ENCODE assay signal across 17 mouse cellular contexts in genomic region chr7:112397786-112398185, GRCm38 (mm10).
A peak's percentile ranks its signal among the peaks of the same experiment; 100 is the strongest.
DNase-seq lines count a peak whose midpoint lies in the region.
"Had no signal": no experiment of that assay in that cellular context is flagged by ENCODE, and none has a peak within 500 bp of the region (broad histone marks: within the 10 kb centered on the region; RNA-seq: fewer than 3 reads in every experiment).

No protein-coding gene starts in this region.

- DNase-seq in 3T3-L1 (ENCODE audit: low read depth, low spot score) (peak; percentile 84), NIH3T3 (ENCODE audit: low read depth) (peak; percentile 62)
- peak; percentile 33 for DNase-seq in brain, adult 2 months (ENCODE audit: low read depth, low spot score)
- no peak for DNase-seq in right cerebral cortex, postnatal 14 days
- no peak for DNase-seq in kidney, adult 8-10 months
- no peak for DNase-seq in ovary, postnatal 14 days (ENCODE audit: low spot score)
- DNase-seq: adrenal gland, adult 8-10 months; adrenal gland, postnatal 14 days; adrenal gland, postnatal 36 days; cerebellum, adult 11 months; cerebellum, adult 18-20 months; cerebellum, adult 8-10 months; cerebellum, adult 9-11 months; cerebellum, postnatal 14 days; cerebellum, postnatal 36 days; embryo, embryonic 11 days; forebrain, postnatal 0 days had no signal

Comparison
In these comparisons a context has a peak if more than half of its experiments do, and no peak if none do; other contexts are left out.
1. DNase-seq: peak in 3T3-L1 (single experiment), NIH3T3 (single experiment) and brain, adult 2 months (single experiment); none in right cerebral cortex, postnatal 14 days (single experiment), kidney, adult 8-10 months (0 of 2) and ovary, postnatal 14 days (single experiment).